Mouse (Mus musculus): ENCODE measurements around the gene Rnf2.

Gene Rnf2

DNA sequence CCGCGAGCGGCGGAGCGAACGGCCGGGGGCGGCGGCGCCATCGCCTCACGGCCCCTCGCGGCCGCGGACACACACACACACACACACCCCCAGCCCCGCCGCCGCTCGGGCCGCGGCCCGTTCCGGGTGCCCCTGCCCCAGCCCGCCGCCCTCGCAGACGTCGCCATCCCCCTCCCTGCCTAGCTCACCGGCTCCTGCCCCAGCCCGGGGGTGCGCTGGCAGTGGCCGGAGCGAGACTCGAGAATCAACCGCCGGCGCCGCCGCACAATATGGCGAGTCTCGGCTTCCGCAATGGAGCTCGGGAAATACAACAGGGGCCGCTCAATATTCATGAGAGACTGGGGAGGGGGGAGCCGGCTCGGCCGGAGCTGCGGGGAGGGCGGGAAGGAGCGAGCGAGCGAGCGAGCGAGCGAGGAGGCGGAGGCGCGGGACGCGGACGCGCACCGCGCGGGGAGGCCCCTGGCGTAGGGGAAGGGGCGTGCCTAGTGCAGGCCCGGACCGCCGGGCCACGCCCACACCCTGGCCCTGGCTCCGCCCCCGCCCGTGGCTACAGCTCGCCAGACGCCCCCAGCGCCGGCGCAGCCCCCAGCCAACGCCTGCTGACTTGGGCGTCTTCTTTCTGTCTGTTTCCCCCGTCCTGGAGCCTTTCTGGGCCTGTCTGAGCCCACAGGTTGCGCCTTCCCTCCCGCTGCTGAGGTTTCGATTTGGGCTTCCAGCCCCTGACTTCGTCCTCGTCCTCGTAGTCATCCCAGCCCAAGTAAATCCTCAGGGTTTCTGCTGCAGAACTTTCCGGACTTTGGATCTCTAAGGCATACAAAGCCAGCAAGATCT is at the start of gene Rnf2:
Gene Rnf2, minus strand, starts transcription at position 425 of the 831 bp plus-strand sequence.
- DNase-seq (ENCODE audit: low spot score in 2 of 2), result peak; percentile 83 to 88

GRCm38 (mm10) chr1:151549794-151550193 is 49.0 kb upstream of the Rnf2 start:
- no peak for DNase-seq (ENCODE audit: low spot score in 2 of 2)

GRCm38 (mm10) chr1:151548896-151549610 is 48.3 kb upstream of the Rnf2 start:
- DNase-seq (ENCODE audit: low spot score in 2 of 2), result no peak

- DNase-seq (ENCODE audit: low spot score in 2 of 2), result no peak
These were observed 44.8 kb upstream of the Rnf2 start for GRCm38 (mm10) chr1:151545571-151545970.

- DNase-seq (ENCODE audit: low spot score in 2 of 2), result no peak
These were observed 43.8 kb upstream of the Rnf2 start for GRCm38 (mm10) chr1:151544581-151544980.

DNA sequence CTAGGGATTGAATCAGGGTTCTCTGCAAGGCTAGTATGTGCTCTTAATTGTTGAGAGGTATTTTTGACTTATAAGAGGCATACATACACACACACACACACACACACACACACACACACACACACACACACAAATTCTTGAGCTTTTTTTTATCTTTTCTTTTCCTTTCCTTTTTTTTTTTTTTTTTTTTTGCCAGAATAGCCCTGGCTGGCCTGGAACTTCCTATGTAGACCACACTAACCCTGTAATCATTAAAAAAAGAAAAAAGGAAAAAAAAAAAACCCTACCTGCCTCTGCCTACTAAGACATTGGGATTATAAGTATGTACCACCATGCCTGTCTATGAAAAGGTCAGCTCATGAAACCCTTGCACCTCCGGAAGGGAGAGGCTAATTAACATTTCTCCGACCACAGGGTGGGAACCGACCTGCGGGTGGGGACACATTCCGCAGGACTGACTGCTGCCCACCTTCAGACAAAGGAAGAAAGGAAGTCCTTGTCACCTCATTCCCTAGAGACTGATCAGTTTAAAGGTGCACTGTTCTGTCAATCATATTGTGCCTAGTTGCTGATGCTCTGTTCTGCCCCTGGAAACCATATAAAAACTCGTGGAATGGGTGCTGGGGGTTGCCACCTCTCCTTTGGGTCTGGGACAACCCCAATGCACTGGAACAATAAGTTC is 43.2 kb upstream of the Rnf2 start:
- no peak for DNase-seq (ENCODE audit: low spot score in 2 of 2)

- DNase-seq (ENCODE audit: low spot score in 2 of 2), result peak in 1 of 2 experiments; percentile 12
These were observed 25.9 kb upstream of the Rnf2 start for GRCm38 (mm10) chr1:151526701-151527100.

DNA sequence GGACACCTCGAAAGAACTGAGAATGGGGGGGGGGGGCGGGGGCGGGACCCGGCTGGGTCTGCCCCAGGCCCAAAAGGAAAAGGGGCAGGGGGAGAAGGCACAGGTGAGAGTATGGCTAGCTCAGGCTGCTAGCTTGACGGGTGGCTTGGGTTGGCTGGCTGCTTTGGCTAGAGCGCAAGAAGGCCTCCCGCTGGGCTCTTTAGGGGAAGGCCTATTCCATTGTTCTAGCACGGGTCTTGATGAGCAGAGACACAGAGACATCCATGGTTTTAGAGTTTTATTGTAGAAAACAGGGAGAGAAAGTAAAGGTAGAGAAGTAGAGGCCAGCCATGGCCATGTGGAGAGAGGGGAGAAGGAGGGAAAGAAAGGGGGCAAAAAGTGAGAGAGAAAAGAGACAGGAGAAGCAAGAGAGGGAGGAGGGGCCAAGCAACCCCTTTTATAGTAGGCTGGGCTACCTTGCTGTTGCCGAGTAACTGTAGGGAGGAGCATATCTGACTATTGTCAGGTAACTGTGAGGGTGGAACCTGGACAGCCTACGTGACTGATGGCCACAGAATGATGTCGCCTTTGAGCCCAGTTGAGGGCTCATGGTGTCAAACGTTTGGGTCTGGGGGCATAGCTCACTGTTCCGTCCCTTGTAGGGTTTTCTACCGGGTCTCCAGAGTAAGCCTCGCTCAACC is 17.0 kb upstream of the Rnf2 start:
- DNase-seq (ENCODE audit: low spot score in 2 of 2), result no peak

DNA sequence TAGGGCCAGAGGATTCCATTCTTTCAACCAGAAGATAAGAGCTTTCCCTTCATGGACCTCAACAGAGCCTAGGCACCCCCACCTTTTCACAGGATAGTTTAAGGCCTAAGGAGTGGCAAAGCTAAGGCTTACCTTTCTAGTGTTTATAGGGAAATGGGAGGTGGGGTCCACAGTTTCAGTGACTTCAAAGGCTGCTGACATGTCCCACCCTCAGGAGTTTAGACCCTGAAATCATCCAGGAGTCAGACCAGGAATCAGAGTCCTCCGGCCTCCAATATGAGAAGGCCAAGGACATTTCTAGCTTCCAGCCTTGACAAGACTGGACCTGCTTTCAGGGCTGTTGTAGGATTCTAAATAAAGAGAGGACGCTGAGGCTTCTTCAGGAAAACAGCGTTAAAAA is 16.1 kb upstream of the Rnf2 start:
- DNase-seq (ENCODE audit: low spot score in 2 of 2), result no peak

DNA sequence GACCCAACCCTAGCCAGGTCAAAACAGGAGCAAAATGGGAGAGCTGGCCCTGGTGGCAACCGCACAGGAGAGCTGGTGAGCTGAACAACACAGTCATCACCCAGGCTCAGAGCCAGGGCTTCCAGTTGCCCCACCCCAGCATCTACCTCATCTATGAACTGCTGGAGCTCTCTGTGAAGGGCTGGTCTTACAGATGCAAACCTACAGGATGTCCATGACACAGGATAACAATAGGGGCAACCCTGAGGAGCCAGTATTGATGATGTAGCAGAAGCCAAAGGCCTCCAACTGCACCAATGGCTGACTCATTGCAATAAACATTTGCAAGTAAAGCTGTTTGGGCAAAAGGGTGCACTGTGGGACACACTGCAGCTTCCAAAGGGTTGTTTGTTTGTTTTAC is 15.0 kb upstream of the Rnf2 start:
- no peak for DNase-seq (ENCODE audit: low spot score in 2 of 2)

- DNase-seq (ENCODE audit: low spot score in 2 of 2), result no peak
These were observed 13.4 kb upstream of the Rnf2 start for GRCm38 (mm10) chr1:151514119-151514518.

DNA sequence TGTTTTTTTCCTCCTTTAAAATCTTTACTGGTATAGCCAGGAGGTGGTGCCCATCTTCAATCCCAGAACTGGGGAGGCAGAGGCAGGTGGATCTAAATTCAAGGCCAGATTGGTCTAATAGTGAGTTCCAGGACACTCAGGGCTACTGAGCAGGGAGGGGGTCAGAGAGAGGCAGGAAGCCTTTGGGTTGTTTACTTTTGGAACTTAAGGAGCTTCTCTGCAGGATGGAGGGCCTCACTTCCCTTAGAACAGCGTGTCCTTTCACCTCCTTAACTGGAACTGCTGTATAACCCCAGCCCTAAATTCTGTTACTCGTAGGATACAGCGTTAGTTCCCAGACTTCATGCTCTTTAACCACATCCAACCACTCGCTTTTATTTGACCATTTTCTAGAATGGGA is 10.1 kb upstream of the Rnf2 start:
- DNase-seq (ENCODE audit: low spot score in 2 of 2), result no peak

DNA sequence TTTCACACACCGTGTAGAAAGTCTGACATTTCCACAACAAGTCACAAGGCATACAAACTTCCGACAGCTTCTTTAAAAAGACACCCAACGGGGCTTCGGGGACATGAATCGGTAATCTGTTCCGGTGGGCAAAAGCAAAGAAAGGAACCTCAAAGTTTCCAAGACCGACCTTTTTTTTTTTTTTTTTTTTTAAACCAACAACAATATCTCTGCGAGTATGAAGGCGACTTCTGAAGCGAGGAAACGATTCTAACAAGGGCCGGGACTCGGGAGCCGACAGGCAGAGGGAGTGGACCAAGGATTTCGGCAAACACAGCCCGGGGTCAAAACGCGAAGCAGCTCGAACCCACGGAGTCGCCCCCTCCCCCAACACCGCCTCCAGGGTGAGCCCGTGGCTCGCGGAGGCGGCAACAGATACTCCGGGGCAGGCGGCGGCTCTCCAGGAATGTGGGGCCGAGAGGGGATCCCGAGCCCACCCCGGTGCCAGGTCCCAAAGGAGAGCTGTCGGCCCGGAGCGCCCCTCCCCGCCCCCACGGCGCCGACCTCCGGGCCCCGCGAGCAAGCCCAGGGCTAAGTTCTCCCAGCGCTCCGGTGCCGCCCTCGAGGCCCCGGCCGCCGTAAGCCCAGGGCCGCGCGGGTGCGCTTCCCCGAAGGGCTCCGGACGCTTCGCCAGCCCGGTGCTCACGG is 797 bp downstream of the Rnf2 start:
- DNase-seq (ENCODE audit: low spot score in 2 of 2), result peak; percentile 51 to 53

DNA sequence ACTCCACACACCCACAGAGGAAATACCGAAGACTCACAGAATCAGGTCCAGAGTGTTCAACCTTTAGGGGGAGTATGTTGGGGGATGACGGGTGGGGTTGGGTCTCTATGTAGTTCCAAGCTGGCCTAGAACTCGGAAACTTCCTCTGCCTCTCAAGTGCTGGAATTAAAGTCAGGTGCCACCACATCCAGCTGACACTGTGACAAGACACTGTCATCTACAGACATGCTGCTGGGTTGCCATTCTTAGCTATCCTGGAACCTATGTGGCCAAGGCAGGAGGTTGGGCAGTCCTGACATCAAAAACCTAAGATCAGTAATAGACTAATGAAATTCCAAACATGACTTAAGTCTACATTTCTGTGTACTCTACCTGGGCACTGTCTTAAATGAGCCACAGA is 2.4 kb downstream of the Rnf2 start:
- DNase-seq (ENCODE audit: low spot score in 2 of 2), result no peak

- DNase-seq (ENCODE audit: low spot score in 2 of 2), result no peak
These were observed 2.8 kb downstream of the Rnf2 start for GRCm38 (mm10) chr1:151497942-151498341.

GRCm38 (mm10) chr1:151497028-151497427 is 3.7 kb downstream of the Rnf2 start:
- DNase-seq (ENCODE audit: low spot score in 2 of 2), result peak; percentile 18 to 20

DNA sequence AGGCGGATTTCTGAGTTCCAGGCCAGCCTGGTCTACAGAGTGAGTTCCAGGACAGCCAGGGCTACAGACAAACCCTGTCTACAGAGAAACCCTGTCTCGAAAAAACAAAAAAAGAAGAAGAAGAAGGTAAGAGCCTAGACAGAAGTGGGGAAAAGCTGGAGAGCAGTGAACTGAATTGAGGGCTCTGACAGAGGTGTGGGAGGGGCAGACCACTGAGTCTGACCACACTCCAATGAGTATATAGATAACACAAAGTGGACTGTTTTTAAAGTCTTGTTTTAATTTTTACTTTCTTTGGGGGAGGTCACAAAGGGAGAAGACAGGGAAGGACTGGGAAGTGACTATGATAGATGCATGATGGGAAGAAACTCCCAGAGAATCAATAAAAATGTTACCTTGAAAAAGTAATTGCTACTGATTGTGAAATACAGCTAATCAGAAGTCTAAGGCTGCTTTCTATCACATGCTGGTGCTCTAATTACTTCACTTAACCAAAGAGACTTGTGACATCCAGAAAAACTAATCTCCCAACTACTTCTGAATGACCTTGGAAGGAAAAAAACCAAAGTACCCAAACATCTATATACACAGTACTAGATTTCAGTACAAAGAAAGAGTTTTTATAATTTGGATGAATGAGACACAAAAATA is 5.0 kb downstream of the Rnf2 start:
- no peak for DNase-seq (ENCODE audit: low spot score in 2 of 2)

DNA sequence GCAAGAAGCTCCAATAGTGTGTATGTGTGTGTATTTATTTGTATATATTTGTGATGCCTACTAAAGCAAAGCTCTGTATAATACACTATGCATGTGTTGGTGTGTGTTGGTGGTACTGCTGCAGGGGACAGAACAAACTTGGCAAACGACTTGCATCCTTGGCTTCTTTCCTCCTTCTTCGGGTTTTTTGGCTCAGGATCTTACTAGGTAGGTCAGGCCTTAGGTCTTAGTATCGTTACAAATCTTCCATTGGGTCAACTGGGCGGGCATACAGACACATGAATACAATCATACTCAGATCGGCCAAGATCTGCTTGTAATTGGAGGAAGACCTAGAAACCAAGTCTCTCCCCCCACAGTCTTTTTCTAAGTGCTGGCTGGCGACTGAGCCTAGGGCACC is 6.0 kb downstream of the Rnf2 start:
- no peak for DNase-seq (ENCODE audit: low spot score in 2 of 2)

DNA sequence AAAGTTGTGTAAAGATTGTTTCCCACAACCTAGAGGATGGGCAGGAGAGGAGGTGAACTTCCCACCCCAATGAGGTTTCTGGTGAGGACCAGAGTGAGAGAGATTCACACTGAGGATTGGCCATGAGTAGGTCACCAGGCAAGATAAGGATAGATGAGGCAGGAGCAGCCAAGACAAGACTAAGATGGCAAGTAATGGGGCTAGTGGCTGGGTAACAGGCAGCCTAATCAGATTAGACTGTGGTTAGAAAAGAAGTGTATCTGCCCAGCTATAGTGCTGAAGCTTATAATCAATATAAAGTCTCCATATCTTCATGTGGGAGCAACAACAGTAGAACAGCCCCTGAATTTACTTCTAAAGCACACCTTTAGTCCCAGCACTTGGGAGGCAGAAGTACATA is 6.9 kb downstream of the Rnf2 start:
- no peak for DNase-seq (ENCODE audit: low spot score in 2 of 2)

- DNase-seq (ENCODE audit: low spot score in 2 of 2), result no peak
These were observed 8.3 kb downstream of the Rnf2 start for GRCm38 (mm10) chr1:151492419-151492818.

- DNase-seq (ENCODE audit: low spot score in 2 of 2), result no peak
These were observed 10.9 kb downstream of the Rnf2 start for GRCm38 (mm10) chr1:151489806-151490205.

All from frontal cortex, postnatal 10 days (tissue).